Comparison of ENCODE assay signal across 17 mouse cellular contexts in the genomic region with DNA sequence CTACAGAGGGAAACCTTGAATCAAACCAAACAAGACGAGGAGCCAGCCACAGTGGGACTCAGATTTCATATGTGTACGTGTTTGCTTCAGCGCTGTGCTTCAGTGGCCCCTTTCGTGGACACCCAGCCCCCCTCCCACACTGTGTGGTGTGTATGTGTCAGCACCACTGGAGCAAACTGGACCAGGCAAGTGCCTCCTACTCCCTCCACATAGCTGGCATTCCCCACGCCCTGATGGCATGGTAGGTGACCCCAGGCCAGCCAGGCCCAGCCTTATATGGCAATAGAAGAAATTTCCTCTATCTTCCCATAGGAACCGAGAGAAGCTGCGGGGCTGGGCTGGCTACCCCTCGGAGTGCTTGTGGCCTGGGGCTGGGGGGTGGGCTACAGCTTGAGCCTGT. TPM values are rescaled to one million over a fixed set of nuclear protein-coding genes. Genes with fewer than 3 reads are reported as not detected.
DNase-seq lines count a peak whose midpoint lies in the region; ATAC-seq and TF ChIP-seq lines count a peak whose summit lies in the region.
"Had no signal": no experiment of that assay in that cellular context is flagged by ENCODE, and none has a peak within 500 bp of the region (broad histone marks: within the 10 kb centered on the region; RNA-seq: fewer than 3 reads in every experiment).

No protein-coding gene starts in this region.

- ATAC-seq in heart, embryonic 11.5 days (replicated peaks; ENCODE audit: insufficient number of reproducible peaks, low FRiP score, low TSS enrichment): peak; percentile 60
- no peak for ATAC-seq in erythroid progenitor cell, adult 5-6 weeks (replicated peaks; ENCODE audit: low FRiP score, poor library complexity, severe bottlenecking)
- ATAC-seq: activated CD4-positive, CD25-positive, alpha-beta regulatory T cell, adult 4 months; forebrain, embryonic 14.5 days; inflammation-experienced regulatory T-cells, adult 6 months had no signal

- H3K79me2 ChIP-seq in heart, adult 2 months (replicated peaks; ENCODE audit: control insufficient read depth, insufficient read depth, low read length): no peaks in the 10 kb centered on the region

- peak overlapping the region; percentile 16 for H3K4me2 ChIP-seq in heart, embryonic 11.5 days
- H3K4me2 ChIP-seq: embryonic facial prominence, embryonic 15.5 days; limb, embryonic 13.5 days; midbrain, embryonic 11.5 days had no signal

- no peak for DNase-seq in heart, adult 2 months
- peak; percentile 27 for DNase-seq in lung, postnatal 10 days
- no peak for DNase-seq in lung, postnatal 36 days
- peak; percentile 53 to 65 for DNase-seq in kidney, adult 8-10 months
- peak; percentile 67 to 80 for DNase-seq in kidney, postnatal 4 days
- no peak for DNase-seq in cerebellum, postnatal 25 days
- DNase-seq: adrenal gland, postnatal 36 days; cerebellum, postnatal 10 days; thymus, adult 2 months had no signal

- peaks cover 28% of the 10 kb centered on the region for H3K4me1 ChIP-seq in heart, embryonic 11.5 days (ENCODE audit: control insufficient read depth, insufficient read depth, low read length)
- H3K4me1 ChIP-seq in heart, adult 2 months (ENCODE audit: control insufficient read depth, insufficient read depth, low read length): no peaks in the 10 kb centered on the region

- no peak for TF ChIP-seq CTCF in heart, adult 2 months (IDR thresholded peaks at IDR 0.05)

- H3K9ac ChIP-seq in heart, embryonic 11.5 days (ENCODE audit: low read depth, low read length): peak overlapping the region; percentile 28; the same call in 1 of the 2 replicates
- no peak overlapping the region for H3K9ac ChIP-seq in heart, adult 2 months (ENCODE audit: low read depth, low read length)
- H3K9ac ChIP-seq: embryonic facial prominence, embryonic 15.5 days; limb, embryonic 13.5 days had no signal

- TF ChIP-seq POLR2A in heart, adult 2 months (IDR thresholded peaks at IDR 0.05; ENCODE audit: insufficient read depth, low read depth, low read length): no peak

- intact Hi-C loops in heart, adult 2 months (cut with DNase I): no loop called here

- peaks cover 3% of the 10 kb centered on the region; the same call in 1 of the 2 replicates for H3K36me3 ChIP-seq in heart, embryonic 11.5 days (ENCODE audit: control insufficient read depth, insufficient read depth, low read length)
- no peaks in the 10 kb centered on the region for H3K36me3 ChIP-seq in heart, adult 2 months (ENCODE audit: control insufficient read depth, insufficient read depth, low read length)
- H3K36me3 ChIP-seq: embryonic facial prominence, embryonic 15.5 days had no signal

- H3K27ac ChIP-seq in heart, embryonic 11.5 days (ENCODE audit: low read depth, low read length): peak overlapping the region; percentile 88
- H3K27ac ChIP-seq in heart, adult 2 months: no peak overlapping the region
- H3K27ac ChIP-seq: embryonic facial prominence, embryonic 15.5 days; limb, embryonic 13.5 days had no signal

- H3K9me3 ChIP-seq in heart, embryonic 11.5 days (replicated peaks; ENCODE audit: control insufficient read depth, low read length): no peaks in the 10 kb centered on the region
- H3K9me3 ChIP-seq: embryonic facial prominence, embryonic 15.5 days; limb, embryonic 13.5 days had no signal

- H3K4me3 ChIP-seq in heart, embryonic 11.5 days (ENCODE audit: low read depth, low read length): no peak overlapping the region
- H3K4me3 ChIP-seq in heart, adult 2 months: no peak overlapping the region
- H3K4me3 ChIP-seq: embryonic facial prominence, embryonic 15.5 days; limb, embryonic 13.5 days had no signal

- WGBS in heart, embryonic 11.5 days (ENCODE audit: insufficient replicate concordance): 34% methylated on average over 8 of the region's 8 CpGs
- WGBS in heart, adult 2 months: 80% methylated on average over 8 of the region's 8 CpGs

- no peaks in the 10 kb centered on the region; the same call in 1 of the 2 replicates for H3K27me3 ChIP-seq in heart, embryonic 11.5 days (ENCODE audit: control insufficient read depth, insufficient read depth, low read length)
- no peaks in the 10 kb centered on the region for H3K27me3 ChIP-seq in heart, adult 2 months (ENCODE audit: control insufficient read depth, insufficient read depth, low read length)
- H3K27me3 ChIP-seq: limb, embryonic 13.5 days had no signal

- TF ChIP-seq EP300 in heart, adult 2 months (IDR thresholded peaks at IDR 0.05; ENCODE audit: insufficient read depth, low read depth, low read length): no peak

RNA-seq across cellular contexts. Expression of gene Aif1l, which starts 3.7 kb away (rescaled TPM):
- polyA plus RNA-seq in heart, embryonic 11.5 days (2014; fragmentation: Nextera tagmentation; extraction: Ambion mirVana): 83.7 and 101 TPM in 2 replicates
- total RNA-seq in heart, adult 2 months (2021): 1 to 10 TPM; 2.4 to 2.7 TPM
- 4.2 and 4.6 TPM in 2 replicates for polyA plus RNA-seq in heart, adult 2 months (2012; rRNA removed)
- total RNA-seq in erythroid progenitor cell, adult 5-6 weeks (2015; ENCODE audit: low replicate concordance): not detected in 2 replicates
- not detected in 2 replicates for total RNA-seq in erythroid progenitor cell, adult 5-6 weeks (2017; ENCODE audit: low replicate concordance)
- polyA plus RNA-seq: activated CD4-positive, CD25-positive, alpha-beta regulatory T cell, adult 4 months had no signal

RNA-seq across cellular contexts. Expression of gene Nup214, which starts 20.5 kb away (rescaled TPM):
- 53.5 and 54.0 TPM in 2 replicates for polyA plus RNA-seq in heart, embryonic 11.5 days (2014; fragmentation: Nextera tagmentation; extraction: Ambion mirVana)
- total RNA-seq in heart, adult 2 months (2021): 10 to 100 TPM; 27.5 to 28.6 TPM
- 18.5 and 18.6 TPM in 2 replicates for polyA plus RNA-seq in heart, adult 2 months (2012; rRNA removed)
- total RNA-seq in erythroid progenitor cell, adult 5-6 weeks (2015; ENCODE audit: low replicate concordance): 77.8 and 87.6 TPM in 2 replicates
- total RNA-seq in erythroid progenitor cell, adult 5-6 weeks (2017; ENCODE audit: low replicate concordance): 31.2 and 39.5 TPM in 2 replicates

Comparison
In these comparisons a context has a peak if more than half of its experiments do, and no peak if none do; other contexts are left out.
1. DNase-seq: peak in lung, postnatal 10 days (single experiment), kidney, adult 8-10 months (2 of 2) and kidney, postnatal 4 days (2 of 2); none in heart, adult 2 months (0 of 2), lung, postnatal 36 days (single experiment) and cerebellum, postnatal 25 days (0 of 2).